Mouse (Mus musculus) hindlimb bud, embryonic 11.5 days (tissue): ENCODE measurements at regions not wholly inside any gene's neighbourhood (a gene's known extent, or its start where the extent isn't known, plus 50 kb on each side); places are given as distances from the start of the nearest gene placed in this dataset.

Experiments used
- DNase-seq: peaks from one replicate; pipeline ENCODE4 v3.0.0-alpha.2; 2012; ENCODE audit warnings: low read depth, low spot score; ENCODE audit errors: extremely low spot score

DNA sequence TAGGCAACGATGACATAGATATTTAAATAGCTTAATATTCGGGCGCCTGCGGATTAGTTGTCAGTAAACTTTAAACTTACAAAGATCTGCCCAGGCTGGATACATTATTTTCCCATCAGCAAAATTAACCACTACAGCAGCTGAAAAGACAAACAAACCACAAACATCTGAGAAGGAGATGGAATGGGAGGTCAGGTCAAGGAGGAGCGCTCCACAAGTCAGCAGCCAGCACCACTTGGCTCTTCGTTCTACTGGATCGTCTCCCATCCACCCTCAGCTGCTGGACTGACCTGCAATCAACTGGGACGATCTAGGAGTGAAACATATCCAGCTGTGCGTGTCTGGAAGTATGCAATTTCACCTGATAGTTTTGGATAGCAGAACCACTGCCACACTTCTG is 599.3 kb downstream of the Ptprc start:
- no peak for DNase-seq

DNA sequence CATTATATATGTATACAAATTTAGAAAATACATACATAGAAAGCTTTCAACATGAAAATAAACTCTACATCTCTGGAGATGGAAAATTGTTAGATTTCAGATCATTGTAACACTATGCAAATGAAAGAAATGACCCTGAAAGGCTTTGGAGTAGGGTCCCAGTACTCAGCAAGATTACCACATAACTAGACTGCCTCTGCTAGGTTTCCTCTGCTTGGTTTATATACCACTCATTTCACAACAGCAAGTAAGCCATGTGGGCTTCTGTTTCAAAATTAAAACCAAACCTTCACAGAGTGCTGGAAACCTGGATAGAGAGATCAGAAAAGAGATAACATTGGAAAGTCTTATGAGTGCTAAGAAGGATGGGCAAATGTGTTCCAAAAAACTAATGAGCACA is 600.1 kb downstream of the Ptprc start:
- DNase-seq, result no peak

DNA sequence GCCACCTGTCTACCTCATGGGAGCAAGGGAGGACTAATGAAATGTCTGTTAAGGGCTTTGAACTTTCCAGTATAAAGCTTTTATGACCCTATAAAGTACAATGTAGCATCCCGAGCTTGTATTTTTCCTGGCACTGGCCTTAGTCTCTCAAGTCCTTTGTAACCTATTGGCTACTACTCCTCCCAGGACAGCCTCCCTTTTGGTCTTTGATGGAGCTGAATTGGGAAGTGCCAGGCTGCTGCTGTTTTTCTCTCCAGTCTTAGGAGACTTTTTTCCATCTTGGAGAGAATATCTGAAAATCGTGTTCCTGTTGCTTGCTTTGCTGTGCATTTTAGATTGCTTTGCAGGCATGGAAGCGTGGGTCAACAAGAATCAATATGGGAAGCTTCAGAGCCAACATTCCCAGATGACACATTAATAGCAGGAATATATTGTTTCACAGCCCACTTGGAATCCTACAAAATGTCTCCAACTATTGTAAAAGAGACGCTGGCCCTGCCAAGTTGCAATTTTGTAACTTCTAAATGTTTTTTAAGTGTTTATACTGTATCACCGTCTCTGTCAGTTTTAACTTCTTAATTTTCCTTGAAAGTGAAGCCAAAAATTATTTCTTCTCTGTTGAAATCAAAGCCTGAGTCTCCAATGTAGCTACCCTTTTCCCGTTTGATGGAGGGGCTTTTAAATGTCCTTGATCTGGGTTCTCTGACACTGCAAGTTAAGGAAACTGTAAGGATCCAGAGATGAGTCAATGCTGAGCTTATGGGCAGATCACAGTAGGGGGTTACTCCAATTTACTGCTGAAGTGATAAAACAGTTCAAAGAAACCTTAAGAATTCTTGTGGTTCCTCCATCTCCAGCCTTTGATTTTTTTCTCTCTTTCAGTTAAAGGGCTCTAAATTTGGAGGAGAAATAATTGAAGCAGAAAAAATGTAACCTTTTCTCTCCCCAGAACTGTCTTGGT is 603.3 kb downstream of the Ptprc start:
- DNase-seq, result no peak

- no peak for DNase-seq
Measured at GRCm38 (mm10) chr1:137571190-137571904, 604.2 kb downstream of the Ptprc start.

DNA sequence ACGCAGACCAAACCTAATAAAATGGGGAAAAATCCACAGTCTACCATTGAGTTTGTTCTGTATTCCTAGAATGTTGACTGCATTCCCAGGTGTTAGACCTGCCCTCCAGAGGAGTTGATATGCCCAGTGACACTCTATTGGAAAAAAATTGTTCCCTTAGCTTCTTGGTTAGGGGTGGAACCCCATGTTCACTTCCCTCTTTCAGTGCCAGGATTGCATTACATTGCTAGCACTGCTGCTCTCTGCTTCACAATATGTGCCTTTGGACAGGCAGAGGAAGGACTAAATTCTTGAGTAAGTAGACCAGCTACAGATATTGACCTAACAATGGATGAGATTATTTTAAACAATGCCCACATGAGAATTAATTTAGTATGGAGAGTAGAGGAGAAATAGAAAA is 607.3 kb upstream of the Nr5a2 start:
- DNase-seq, result no peak

GRCm38 (mm10) chr1:137565573-137566048 is 605.4 kb upstream of the Nr5a2 start:
- DNase-seq, result no peak

DNA sequence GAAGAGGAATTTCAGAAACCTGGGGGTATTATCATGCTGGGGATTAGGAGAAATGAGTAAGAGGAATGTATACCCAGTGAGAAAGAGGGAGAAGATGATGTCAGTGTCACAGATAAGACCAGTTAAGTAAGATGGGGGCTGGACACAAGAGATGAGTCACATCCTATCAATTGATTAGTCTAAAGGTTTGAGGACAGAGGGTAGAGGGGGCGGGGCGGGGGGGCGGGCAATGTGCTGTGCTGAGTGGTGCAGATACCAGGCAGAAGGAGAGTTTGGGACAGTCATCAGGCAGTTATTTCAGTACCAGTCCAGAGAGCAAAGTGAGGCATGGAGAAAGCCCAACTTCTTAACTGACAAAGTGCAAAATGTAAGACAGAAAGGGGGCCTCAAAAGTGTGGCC is 601.4 kb upstream of the Nr5a2 start:
- no peak for DNase-seq

GRCm38 (mm10) chr1:137560389-137561268 is 600.4 kb upstream of the Nr5a2 start:
- no peak for DNase-seq

DNA sequence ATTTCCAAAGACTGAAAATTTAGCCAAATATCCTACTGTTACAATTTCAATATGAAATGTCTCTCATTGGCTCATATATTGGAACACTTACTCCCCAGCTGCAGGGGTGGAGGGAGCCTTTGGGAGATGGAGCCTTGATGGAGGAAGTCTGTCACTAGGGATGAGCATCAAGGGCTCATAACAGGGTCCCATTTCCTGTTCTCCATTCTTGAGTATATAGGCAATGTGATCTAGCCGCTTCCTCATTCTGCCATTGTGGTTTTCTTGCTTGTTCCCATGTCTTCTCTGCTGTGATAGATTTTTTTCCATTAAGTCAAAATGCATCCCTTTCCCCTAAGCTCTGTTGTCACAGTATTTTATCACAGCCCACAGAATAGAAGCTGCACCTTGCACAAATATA is 589.4 kb upstream of the Nr5a2 start:
- DNase-seq, result no peak

GRCm38 (mm10) chr1:137545666-137546065 is 585.4 kb upstream of the Nr5a2 start:
- no peak for DNase-seq

- DNase-seq, result no peak
Measured at GRCm38 (mm10) chr1:137543828-137544227, 583.6 kb upstream of the Nr5a2 start.

DNA sequence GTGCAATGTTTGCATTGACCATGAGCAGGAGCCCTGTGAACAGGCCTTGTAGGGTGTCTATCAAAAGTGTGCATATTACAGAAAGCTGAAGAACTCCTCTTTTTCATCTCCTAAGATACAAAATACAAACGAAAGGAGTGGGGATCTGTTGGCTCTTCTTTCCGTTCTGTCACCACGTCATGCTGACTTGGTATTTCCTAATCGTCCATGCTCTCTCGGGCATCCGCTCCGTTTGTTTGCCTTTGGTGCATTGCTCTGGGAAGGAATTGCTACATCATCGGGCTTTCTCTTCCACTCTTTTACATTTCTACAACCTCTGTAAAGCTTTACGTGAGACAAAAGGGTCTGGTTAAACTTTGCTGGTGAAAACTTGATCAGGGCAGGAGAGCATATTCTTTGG is 581.2 kb upstream of the Nr5a2 start:
- no peak for DNase-seq

GRCm38 (mm10) chr1:137539424-137540116 is 579.3 kb upstream of the Nr5a2 start:
- peak; percentile 39 for DNase-seq

DNA sequence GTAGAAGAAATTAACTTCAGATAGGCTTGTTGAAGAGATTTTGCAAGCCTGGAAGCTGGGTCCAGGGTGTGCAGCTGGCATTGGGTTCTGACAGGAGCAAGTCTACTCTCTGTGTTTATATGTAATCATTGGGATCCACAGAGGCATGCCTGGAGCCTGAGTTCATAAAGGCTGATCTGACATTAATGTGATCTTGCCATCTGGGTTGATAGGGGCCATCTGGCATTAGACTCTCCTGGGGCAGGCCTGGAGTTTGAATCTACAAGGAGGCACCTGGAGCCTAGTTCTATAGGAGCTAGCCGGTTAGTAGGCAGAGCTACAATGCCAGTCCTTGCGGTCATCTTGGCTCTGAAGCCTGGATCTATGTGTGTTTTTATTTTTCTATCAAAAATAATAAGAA is 554.5 kb upstream of the Nr5a2 start:
- DNase-seq, result no peak

DNA sequence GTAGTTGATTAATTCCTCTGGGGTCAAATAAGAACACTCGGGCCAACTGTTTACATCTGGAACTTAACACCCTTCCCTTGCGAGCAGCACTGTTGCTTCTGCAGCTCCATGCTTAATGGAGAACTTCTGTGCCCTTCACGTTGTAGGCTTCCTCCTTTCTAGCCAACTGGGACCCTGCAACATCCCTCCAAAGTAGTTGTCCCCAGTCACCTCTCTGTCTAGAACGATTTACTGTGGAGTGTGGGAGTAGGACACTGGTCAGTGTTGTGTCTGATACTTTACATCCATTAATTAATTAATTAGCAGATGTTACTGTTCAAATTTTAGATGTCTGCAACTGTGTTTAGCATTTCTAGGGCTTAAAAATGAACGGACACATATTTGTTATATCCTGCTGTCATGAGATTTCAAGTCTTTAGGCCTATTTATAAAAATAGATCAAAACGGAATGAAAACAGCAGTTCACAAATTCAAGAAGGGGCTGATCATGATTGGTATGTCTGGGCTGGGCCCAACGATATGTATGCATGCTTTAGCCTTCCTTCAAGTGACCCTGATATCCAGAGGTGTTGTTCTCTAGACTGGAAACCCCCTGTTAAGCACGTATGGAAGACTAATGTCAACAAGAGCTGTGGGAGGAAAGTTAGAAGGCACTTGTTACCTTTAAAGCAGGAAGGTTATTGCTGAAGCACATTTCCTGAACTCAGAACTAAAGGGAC is 543.6 kb upstream of the Nr5a2 start:
- no peak for DNase-seq

DNA sequence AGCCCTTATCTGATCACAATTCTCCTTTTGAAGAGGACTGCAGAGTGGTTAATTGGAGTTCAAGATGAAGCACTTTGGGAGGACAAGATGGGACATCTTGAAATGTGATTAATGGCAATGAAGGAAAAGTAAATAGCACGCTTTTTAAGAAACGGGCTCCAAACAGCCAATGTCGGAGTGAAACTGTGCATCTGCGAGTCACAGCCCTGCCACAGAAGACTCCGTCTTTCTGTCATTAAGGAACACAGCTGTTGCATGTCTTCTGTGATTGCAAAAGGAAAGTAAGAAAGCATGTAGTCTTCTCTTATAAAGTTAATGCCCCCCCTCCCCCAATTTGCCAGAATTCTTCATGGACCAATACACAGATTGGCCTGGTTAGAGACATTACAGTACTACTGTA is 528.0 kb upstream of the Nr5a2 start:
- DNase-seq, result no peak

DNA sequence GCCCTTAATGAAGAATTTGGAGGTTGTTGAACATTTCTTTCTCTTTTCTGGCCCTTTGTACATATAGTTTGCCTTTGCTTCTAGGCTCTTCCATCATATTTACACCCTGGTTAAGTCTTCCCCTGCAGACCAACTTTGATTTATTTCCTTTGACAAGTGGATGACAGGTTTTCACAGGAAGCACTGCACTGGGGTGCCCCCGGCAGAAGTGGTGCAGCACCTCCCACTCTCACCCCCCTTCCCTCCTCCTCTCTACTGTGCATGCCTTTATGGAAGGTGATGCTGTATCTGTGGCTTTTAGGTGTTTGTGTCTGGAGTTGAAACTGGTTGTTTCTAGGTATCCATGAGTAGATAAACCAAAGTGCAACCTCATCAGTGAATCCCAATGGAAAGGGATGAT is 518.2 kb upstream of the Nr5a2 start:
- DNase-seq, result no peak

DNA sequence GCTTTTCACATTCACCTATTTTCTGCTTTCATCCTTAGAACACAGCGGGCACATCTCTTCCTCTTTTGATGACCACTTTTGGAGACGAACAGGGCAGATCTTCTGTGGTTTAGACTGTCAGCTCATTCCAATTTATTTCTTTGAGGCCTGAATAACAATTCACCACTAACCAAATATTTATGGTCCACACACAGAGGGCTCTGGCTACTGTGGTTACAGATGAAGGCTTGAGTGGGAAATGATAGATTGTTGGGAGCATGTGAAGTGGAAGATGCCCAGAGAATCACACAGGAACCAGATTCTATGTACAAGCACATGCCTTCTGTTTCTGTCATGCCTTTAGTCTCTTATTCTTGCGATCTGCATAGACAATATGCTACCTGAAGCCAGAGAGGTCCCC is 517.0 kb upstream of the Nr5a2 start:
- DNase-seq, result no peak

- DNase-seq, result no peak
Measured at GRCm38 (mm10) chr1:137474858-137475257, 514.6 kb upstream of the Nr5a2 start.
